Mouse (Mus musculus): Measurements from ENCODE around the gene Vinac1. TPM values are rescaled to one million over a fixed set of nuclear protein-coding genes. Genes with fewer than 3 reads are reported as not detected.
"Not testable (repeated sequence)": the region's sequence is repeated elsewhere in the genome, so short reads cannot be mapped to it uniquely, and the experiment has no call there.

The Vinac1 gene
- total RNA-seq, 1 experiment from 2014 or later: 0.15 TPM

- peak; percentile 24 for DNase-seq
Measured at GRCm38 (mm10) chr2:129038937-129039631, 8.9 kb downstream of the Vinac1 start.

- peak; percentile 31 for DNase-seq
Measured at GRCm38 (mm10) chr2:129038426-129038936, 9.5 kb downstream of the Vinac1 start.

GRCm38 (mm10) chr2:129035381-129035780, 12.6 kb downstream of the Vinac1 start:
- DNase-seq: no peak

- peak; percentile 23 for DNase-seq
Measured at GRCm38 (mm10) chr2:129024820-129025219, 23.2 kb downstream of the Vinac1 start.

GRCm38 (mm10) chr2:129020106-129020505, 27.9 kb downstream of the Vinac1 start:
- no peak for DNase-seq

GRCm38 (mm10) chr2:129008867-129009266, 39.1 kb downstream of the Vinac1 start:
- DNase-seq: not testable (repeated sequence)

- no peak for DNase-seq
Measured at GRCm38 (mm10) chr2:129006194-129006749, 41.7 kb downstream of the Vinac1 start.

- no peak for DNase-seq
Measured at GRCm38 (mm10) chr2:129004872-129005271, 43.1 kb downstream of the Vinac1 start.

GRCm38 (mm10) chr2:128984746-128985145, 63.2 kb downstream of the Vinac1 start:
- no peak for DNase-seq

- no peak for DNase-seq
Measured at GRCm38 (mm10) chr2:128975572-128975971, 72.4 kb downstream of the Vinac1 start.

Other genes with a start within 250 kb of the Vinac1 start
- gene Tmem87b, start 230.1 kb downstream of the Vinac1 start, total RNA-seq (2021): 45.8 and 55.4 TPM in 2 replicates
- gene Fbln7, start 185.2 kb downstream of the Vinac1 start, total RNA-seq (2021): 2.2 and 3.6 TPM in 2 replicates
- 4.9 and 7.0 TPM in 2 replicates for gene Zc3h8, start 104.1 kb downstream of the Vinac1 start, total RNA-seq (2021)
- 6.5 and 9.9 TPM in 2 replicates for gene Zc3h6, start 80.8 kb downstream of the Vinac1 start, total RNA-seq (2021)
- 4.8 and 5.9 TPM in 2 replicates for gene Gm10762, start 80.4 kb downstream of the Vinac1 start, total RNA-seq (2021)
- gene Ttl, start 17.8 kb upstream of the Vinac1 start, total RNA-seq (2021): 8.9 and 12.4 TPM in 2 replicates
- 21.6 and 23.5 TPM in 2 replicates for gene Polr1b, start 52.8 kb upstream of the Vinac1 start, total RNA-seq (2021)
- gene Chchd5, start 81.5 kb upstream of the Vinac1 start, total RNA-seq (2021): 25.0 and 27.7 TPM in 2 replicates
- gene Slc20a1, start 150.6 kb upstream of the Vinac1 start, total RNA-seq (2021): 18.0 and 21.1 TPM in 2 replicates
- gene Ckap2l, start 249.0 kb upstream of the Vinac1 start, total RNA-seq (2021): 5.1 and 6.0 TPM in 2 replicates